Mouse (Mus musculus): ENCODE data around the gene Yjefn3.

The Yjefn3 gene

GRCm38 (mm10) chr8:69907106-69907505 is 4.6 kb upstream of the Yjefn3 start:
- peak; percentile 25 for DNase-seq (ENCODE audit: low spot score)

- DNase-seq (ENCODE audit: low spot score), result no peak
Measured at GRCm38 (mm10) chr8:69906260-69906659, 3.7 kb upstream of the Yjefn3 start.

DNA sequence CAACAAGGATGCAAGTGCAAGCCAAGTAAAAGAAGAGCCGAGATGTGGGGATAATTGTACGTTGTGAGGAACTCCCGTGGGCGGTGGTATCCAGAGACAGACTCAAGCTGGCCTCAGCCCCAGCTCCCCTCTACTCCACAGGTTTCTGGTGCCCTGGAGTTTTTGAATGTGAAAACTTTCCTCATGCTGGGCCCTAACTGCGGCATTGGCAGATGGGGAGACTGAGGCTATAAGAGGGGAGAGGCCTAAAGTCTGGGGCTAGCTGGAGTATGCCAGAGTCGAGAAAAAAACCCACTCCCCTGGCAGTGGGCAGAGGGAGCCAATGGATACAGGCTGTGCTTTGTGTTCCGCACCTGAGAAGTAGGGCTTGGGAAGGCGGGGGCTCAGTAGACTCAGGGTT is 1.6 kb upstream of the Yjefn3 start:
- no peak for DNase-seq (ENCODE audit: low spot score)

GRCm38 (mm10) chr8:69903063-69903542 is 591 bp upstream of the Yjefn3 start:
- DNase-seq (ENCODE audit: low spot score), result no peak

DNA sequence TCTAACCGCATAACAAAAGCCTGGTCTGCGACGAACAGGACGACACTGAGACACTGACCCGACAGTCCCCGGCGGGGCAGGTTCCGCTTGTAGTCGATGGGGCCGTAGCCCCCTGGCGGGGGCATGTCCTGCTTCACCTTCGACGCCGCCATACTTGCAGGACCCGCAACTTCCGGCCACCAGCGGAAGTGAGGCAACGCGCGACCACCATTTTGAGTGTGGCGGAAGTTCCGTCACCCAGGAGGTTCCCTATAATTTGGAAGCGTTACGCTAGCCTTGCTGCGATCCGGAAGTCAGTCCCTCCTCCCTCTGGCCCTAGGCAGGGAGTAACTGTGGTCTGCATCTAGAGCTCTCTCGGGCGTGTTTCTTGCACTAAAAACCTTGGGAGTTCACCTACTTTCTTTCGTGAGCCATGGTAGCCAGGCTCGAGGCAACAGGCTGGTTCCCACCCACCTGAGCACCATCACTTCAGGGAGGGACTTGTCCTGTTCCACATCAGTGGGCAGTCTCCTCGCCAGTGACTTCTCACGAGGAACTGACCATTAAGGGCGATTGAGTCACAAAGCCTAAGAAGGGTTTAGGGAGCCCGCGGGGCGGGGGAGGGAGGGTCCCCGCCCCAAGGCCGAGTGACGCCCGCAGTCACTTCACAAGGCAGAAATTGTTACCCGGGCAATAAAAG is 889 bp downstream of the Yjefn3 start:
- peak; percentile 96 for DNase-seq (ENCODE audit: low spot score)

- DNase-seq (ENCODE audit: low spot score), result no peak
Measured at GRCm38 (mm10) chr8:69900895-69901451, 1.5 kb downstream of the Yjefn3 start.

DNA sequence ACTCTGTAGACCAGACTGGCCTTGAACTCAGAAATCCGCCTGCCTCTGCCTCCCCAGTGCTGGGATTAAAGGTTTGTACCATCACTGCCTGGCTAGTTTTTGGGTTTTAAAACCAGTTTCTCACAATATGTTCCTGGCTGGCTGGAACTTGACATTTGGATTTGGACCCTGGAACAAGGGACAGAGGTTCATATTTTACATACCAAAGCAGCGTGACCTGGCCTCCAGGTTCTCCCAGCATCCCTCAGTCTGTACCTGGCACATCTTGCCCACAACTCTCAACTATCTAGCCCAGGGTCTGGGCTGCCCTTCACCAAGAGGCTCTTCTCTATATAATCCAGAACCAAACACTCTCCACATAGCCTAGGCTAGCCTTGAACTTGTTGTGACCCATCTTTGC is 2.6 kb downstream of the Yjefn3 start:
- no peak for DNase-seq (ENCODE audit: low spot score)

GRCm38 (mm10) chr8:69897857-69898256 is 4.7 kb downstream of the Yjefn3 start:
- no peak for DNase-seq (ENCODE audit: low spot score)

DNA sequence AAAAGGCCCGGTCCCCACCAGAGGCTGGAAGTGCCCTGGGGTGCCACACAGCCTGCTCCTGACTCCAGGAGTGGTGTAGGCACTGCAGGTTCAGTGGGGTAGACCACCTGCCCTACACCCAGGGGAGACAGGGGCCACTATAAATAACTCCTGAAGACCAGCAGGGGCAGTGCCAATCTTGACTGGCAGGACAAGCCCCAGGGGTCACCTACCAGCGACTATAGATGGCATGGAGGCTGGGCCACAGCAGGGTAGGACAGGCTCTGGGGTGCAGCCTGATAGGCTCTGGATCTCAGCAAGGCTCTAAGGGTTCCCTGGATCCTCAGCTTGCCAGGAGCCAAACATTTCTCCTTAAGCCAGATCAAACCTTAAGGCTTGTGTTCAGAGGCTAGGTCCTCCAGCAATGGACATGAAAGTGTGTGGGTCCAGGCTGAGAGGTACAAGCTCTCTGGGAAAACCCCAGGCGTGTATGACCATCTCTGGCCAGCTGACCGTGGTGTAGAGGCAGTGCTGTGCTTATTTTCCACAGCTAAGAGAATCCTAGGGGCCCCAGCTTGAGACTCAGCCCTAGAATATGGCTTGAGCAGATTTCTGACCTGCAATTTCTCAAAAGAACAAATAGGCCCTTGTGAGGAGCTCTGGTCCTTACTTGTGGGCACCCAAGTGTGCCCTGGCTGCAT is 6.6 kb downstream of the Yjefn3 start:
- no peak for DNase-seq (ENCODE audit: low spot score)

DNA sequence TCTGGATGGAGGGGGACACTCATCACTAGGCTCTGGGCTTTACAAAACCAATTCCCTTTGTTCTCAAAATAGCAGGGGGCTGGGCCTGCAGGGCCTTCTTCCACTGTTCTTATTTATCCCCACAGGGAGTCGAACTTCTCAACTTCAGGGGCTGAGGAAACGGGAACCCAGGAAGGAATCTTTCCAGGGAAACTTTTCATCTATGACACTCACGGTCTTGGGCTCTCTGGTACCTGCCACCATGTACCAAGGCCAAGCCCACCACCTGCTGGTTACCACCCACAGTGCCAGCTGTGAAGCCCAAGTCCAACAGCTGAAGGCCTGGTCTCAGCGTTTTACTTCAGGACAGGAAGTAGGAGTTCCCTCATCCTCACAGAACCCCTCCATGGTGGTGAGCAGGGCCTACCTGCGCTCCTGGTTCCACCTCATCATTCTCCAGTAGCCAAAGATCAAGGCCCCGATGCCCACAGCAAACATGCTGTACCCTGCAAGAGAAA is 7.6 kb downstream of the Yjefn3 start:
- no peak for DNase-seq (ENCODE audit: low spot score)

- no peak for DNase-seq (ENCODE audit: low spot score)
Measured at GRCm38 (mm10) chr8:69893863-69894262, 8.6 kb downstream of the Yjefn3 start.

GRCm38 (mm10) chr8:69890813-69891241 is 11.7 kb downstream of the Yjefn3 start:
- DNase-seq (ENCODE audit: low spot score), result no peak

- DNase-seq (ENCODE audit: low spot score), result no peak
Measured at GRCm38 (mm10) chr8:69888902-69889301, 13.6 kb downstream of the Yjefn3 start.

DNA sequence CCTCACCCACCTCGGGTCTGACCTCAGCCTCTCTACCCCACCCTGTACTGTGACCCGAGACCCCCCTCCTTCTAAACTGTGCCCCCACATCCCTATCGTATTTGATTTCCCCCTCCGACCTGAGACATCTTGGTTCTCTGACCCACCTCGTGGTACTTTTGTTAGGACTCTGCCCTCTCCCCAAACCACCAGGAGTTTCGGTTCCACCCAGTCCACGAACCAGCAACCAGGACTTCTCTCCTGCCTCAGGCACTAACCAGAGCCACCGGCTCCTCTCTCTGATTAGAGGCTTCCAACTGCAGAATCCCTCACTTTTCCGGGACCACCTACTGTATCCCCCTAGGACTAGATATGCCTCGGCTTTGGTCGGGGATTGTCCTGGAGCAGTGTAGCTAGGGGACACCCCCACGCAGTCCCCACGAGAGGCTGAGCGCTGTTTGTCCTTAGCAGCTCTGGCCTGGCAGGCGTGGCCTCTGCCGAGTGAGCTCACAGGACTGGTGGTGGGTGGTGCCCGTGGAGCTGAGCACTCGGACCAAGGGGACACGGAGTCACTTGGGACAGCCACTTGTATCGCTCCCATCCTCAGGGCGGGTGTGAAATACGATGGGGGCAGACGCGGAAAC is 14.2 kb downstream of the Yjefn3 start:
- no peak for DNase-seq (ENCODE audit: low spot score)

DNA sequence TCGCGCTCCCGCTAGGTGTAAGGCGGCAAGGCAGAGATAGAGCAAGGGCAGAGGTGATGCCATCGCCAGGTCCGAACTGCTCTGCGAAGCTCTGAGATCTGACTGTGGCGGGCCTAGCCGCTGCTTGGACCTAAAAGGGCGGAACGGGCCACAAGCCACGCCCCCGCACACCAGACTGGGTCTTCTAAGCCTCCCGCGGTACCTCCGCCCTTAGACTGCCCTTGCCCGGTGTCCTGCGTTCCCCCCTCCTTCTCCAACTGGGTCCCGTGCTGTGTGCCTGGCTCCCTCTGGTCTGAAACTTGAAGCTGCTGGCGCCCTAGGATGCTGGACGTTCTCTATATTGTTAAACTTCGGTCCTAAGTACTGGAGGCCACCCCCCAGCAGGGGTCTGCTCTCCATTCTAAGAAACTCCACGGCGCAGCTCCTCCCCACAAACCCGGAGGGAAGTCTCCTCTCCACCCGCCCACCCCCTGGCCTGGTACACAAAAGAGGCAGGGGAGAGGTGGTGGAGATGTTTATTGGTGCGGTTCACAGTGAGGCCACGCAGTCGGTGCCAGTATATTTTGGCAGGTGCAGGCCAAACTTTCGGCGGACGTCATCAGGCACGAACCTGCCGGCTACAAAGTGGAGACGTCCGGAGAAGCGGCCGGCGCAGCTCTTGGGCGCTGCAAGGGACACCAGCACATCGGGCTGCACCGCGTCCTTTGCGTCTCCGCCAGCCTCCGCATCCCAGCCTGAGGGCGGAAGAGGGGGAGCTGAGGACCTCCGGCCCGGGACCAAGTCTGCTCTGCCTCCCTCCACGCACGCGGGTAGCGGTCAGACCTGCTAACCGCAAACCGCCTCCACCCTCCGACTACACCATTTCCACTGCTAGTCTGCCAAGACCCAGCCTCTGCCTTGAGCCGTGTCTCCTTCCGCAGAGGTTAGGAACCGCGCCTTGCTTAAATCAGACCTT is 14.9 kb downstream of the Yjefn3 start, which contains the start of gene Cilp2:
Cilp2 (minus strand) TSS at position 399 of the 955 bp plus-strand sequence.
- DNase-seq (ENCODE audit: low spot score), result no peak

- DNase-seq (ENCODE audit: low spot score), result no peak
Measured at GRCm38 (mm10) chr8:69884141-69884540, 18.4 kb downstream of the Yjefn3 start.

DNA sequence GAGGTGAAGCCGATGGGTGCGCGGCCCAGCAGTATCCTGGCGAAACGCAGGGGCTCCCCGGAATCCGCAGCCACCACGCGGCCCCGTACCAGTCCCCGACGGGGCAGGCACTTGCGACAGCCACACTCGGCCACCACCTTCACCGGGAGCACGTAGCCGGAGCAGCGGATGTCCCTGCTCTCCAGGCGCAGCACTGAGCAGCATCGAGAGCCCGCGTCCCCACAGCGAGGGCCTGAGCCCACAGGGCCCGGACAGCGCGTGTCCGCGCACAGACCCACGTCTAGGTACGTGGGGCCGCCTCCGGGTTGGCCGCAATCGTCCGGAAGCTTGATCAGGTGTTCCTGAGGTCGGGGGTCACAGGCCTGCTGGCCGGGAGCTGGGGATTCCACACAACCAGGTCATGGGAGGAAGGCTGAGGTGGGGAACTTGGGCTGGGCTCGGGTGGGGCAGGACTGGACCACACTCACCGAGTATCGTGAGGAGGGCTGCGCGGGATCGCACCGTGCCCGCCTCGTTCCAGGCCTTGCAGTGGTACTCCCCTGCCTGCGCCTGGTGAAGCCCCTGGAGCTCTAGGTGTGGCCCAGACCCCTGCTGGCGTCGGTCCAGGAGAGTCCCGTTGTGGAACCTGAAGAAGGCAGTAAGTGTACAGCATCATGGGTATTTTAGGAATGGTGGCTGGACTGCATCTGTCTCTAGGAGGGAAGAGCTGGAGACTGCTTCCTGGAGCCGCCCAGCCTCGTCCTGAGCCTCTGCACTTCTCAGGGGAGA is 19.5 kb downstream of the Yjefn3 start:
- no peak for DNase-seq (ENCODE audit: low spot score)

- no peak for DNase-seq (ENCODE audit: low spot score)
Measured at GRCm38 (mm10) chr8:69882021-69882756, 20.3 kb downstream of the Yjefn3 start.

- no peak for DNase-seq (ENCODE audit: low spot score)
Measured at GRCm38 (mm10) chr8:69881261-69881865, 21.1 kb downstream of the Yjefn3 start.
